Mouse (Mus musculus): Measurements from ENCODE around the gene Fgfr2. TPM values are rescaled to one million over a fixed set of nuclear protein-coding genes. Genes with fewer than 3 reads are reported as not detected.
A peak's percentile ranks its signal among the peaks of the same experiment; 100 is the strongest.

Fgfr2 gene
- polyA plus RNA-seq, 1 experiment from 2014 or later = 106 TPM

GRCm38 (mm10) chr7:130645332-130645993 is 2477.7 kb downstream of the Fgfr2 start:
- H3K4me2 ChIP-seq (ENCODE audit: low read depth, low read length) = peak overlapping the region; percentile 95
- no peaks in the 10 kb centered on the region for H3K9me3 ChIP-seq (ENCODE audit: control insufficient read depth, low read length)
- peak overlapping the region; percentile 97 for H3K27ac ChIP-seq (replicated peaks; ENCODE audit: low read depth, low read length)
- WGBS = 14% methylated on average over 13 of the region's 15 CpGs
- H3K4me1 ChIP-seq (ENCODE audit: control insufficient read depth, insufficient read depth, low read length) = peaks cover 24% of the 10 kb centered on the region
- DNase-seq (ENCODE audit: low spot score) = peak; percentile 81
- peak overlapping the region; percentile 88 for H3K9ac ChIP-seq (ENCODE audit: low read depth, low read length)
- H3K27me3 ChIP-seq (replicated peaks; ENCODE audit: control insufficient read depth, insufficient read depth, low read length) = no peaks in the 10 kb centered on the region
- no peaks in the 10 kb centered on the region for H3K36me3 ChIP-seq (ENCODE audit: control insufficient read depth, insufficient read depth, low read length)
- H3K4me3 ChIP-seq (ENCODE audit: low read depth, low read length) = peak overlapping the region; percentile 80
- peak; percentile 64 for ATAC-seq (ENCODE audit: low read depth)

GRCm38 (mm10) chr7:130640681-130641080 is 2482.5 kb downstream of the Fgfr2 start:
- H3K36me3 ChIP-seq (ENCODE audit: control insufficient read depth, insufficient read depth, low read length) = no peaks in the 10 kb centered on the region
- no peaks in the 10 kb centered on the region for H3K27me3 ChIP-seq (replicated peaks; ENCODE audit: control insufficient read depth, insufficient read depth, low read length)
- no peak overlapping the region for H3K4me2 ChIP-seq (ENCODE audit: low read depth, low read length)
- 0 out of 2 replicates have a peak overlapping the region, but pooled peaks have one; percentile 28 for H3K27ac ChIP-seq (replicated peaks; ENCODE audit: low read depth, low read length)
- no peak for ATAC-seq (ENCODE audit: low read depth)
- no peak overlapping the region for H3K9ac ChIP-seq (ENCODE audit: low read depth, low read length)
- 81% methylated on average over 9 of the region's 9 CpGs for WGBS
- DNase-seq (ENCODE audit: low spot score) = peak; percentile 50
- peaks cover 21% of the 10 kb centered on the region; the same call in 1 of the 2 replicates for H3K4me1 ChIP-seq (ENCODE audit: control insufficient read depth, insufficient read depth, low read length)
- H3K9me3 ChIP-seq (ENCODE audit: control insufficient read depth, low read length) = no peaks in the 10 kb centered on the region
- no peak overlapping the region for H3K4me3 ChIP-seq (ENCODE audit: low read depth, low read length)

GRCm38 (mm10) chr7:130637811-130638210 is 2485.3 kb downstream of the Fgfr2 start:
- WGBS = 15% methylated on average over 6 of the region's 6 CpGs
- Histone ChIP-seq H3K9ac (ENCODE audit: low read depth, low read length) (no peak overlapping the region), H3K4me2 (ENCODE audit: low read depth, low read length) (no peak overlapping the region), H3K36me3 (ENCODE audit: control insufficient read depth, insufficient read depth, low read length) (no peaks in the 10 kb centered on the region), H3K27ac (replicated peaks; ENCODE audit: low read depth, low read length) (peak overlapping the region; percentile 53; the same call in 1 of the 2 replicates), H3K9me3 (ENCODE audit: control insufficient read depth, low read length) (no peaks in the 10 kb centered on the region), H3K27me3 (replicated peaks; ENCODE audit: control insufficient read depth, insufficient read depth, low read length) (no peaks in the 10 kb centered on the region), H3K4me3 (ENCODE audit: low read depth, low read length) (no peak overlapping the region), H3K4me1 (ENCODE audit: control insufficient read depth, insufficient read depth, low read length) (peaks cover 21% of the 10 kb centered on the region; the same call in 1 of the 2 replicates)
- DNase-seq (ENCODE audit: low spot score) (peak; percentile 65), ATAC-seq (ENCODE audit: low read depth) (peak; percentile 57; the same call in 1 of the 2 replicates)

GRCm38 (mm10) chr7:130636902-130637301 is 2486.2 kb downstream of the Fgfr2 start:
- no peaks in the 10 kb centered on the region for H3K36me3 ChIP-seq (ENCODE audit: control insufficient read depth, insufficient read depth, low read length)
- no peaks in the 10 kb centered on the region for H3K9me3 ChIP-seq (ENCODE audit: control insufficient read depth, low read length)
- 76% methylated on average over 4 of the region's 4 CpGs for WGBS
- H3K4me3 ChIP-seq (ENCODE audit: low read depth, low read length) = no peak overlapping the region
- H3K4me2 ChIP-seq (ENCODE audit: low read depth, low read length) = no peak overlapping the region
- H3K27ac ChIP-seq (replicated peaks; ENCODE audit: low read depth, low read length) = no peak overlapping the region
- H3K4me1 ChIP-seq (ENCODE audit: control insufficient read depth, insufficient read depth, low read length) = peaks cover 21% of the 10 kb centered on the region; the same call in 1 of the 2 replicates
- no peaks in the 10 kb centered on the region for H3K27me3 ChIP-seq (replicated peaks; ENCODE audit: control insufficient read depth, insufficient read depth, low read length)
- ATAC-seq (ENCODE audit: low read depth) (no peak), DNase-seq (ENCODE audit: low spot score) (peak; percentile 80)
- H3K9ac ChIP-seq (ENCODE audit: low read depth, low read length) = no peak overlapping the region

GRCm38 (mm10) chr7:130636274-130636673 is 2486.9 kb downstream of the Fgfr2 start:
- ATAC-seq (ENCODE audit: low read depth) (no peak), DNase-seq (ENCODE audit: low spot score) (no peak)
- H3K9me3 ChIP-seq (ENCODE audit: control insufficient read depth, low read length) = no peaks in the 10 kb centered on the region
- no peak overlapping the region for H3K4me2 ChIP-seq (ENCODE audit: low read depth, low read length)
- no peak overlapping the region for H3K9ac ChIP-seq (ENCODE audit: low read depth, low read length)
- WGBS = 70% methylated on average over 3 of the region's 3 CpGs
- no peak overlapping the region for H3K4me3 ChIP-seq (ENCODE audit: low read depth, low read length)
- H3K27me3 ChIP-seq (replicated peaks; ENCODE audit: control insufficient read depth, insufficient read depth, low read length) = no peaks in the 10 kb centered on the region
- no peak overlapping the region for H3K27ac ChIP-seq (replicated peaks; ENCODE audit: low read depth, low read length)
- H3K36me3 ChIP-seq (ENCODE audit: control insufficient read depth, insufficient read depth, low read length) = no peaks in the 10 kb centered on the region
- peaks cover 24% of the 10 kb centered on the region; the same call in 1 of the 2 replicates for H3K4me1 ChIP-seq (ENCODE audit: control insufficient read depth, insufficient read depth, low read length)

- DNase-seq (ENCODE audit: low spot score) = no peak
- ATAC-seq (ENCODE audit: low read depth) = no peak
- WGBS = 35% methylated on average over 7 of the region's 7 CpGs
- no peak overlapping the region for H3K4me2 ChIP-seq (ENCODE audit: low read depth, low read length)
- H3K9ac ChIP-seq (ENCODE audit: low read depth, low read length) = no peak overlapping the region
- no peak overlapping the region for H3K27ac ChIP-seq (replicated peaks; ENCODE audit: low read depth, low read length)
- H3K4me1 ChIP-seq (ENCODE audit: control insufficient read depth, insufficient read depth, low read length) = peaks cover 20% of the 10 kb centered on the region; the same call in 1 of the 2 replicates
- H3K9me3 ChIP-seq (ENCODE audit: control insufficient read depth, low read length) = no peaks in the 10 kb centered on the region
- no peak overlapping the region for H3K4me3 ChIP-seq (ENCODE audit: low read depth, low read length)
- no peaks in the 10 kb centered on the region for H3K36me3 ChIP-seq (ENCODE audit: control insufficient read depth, insufficient read depth, low read length)
- H3K27me3 ChIP-seq (replicated peaks; ENCODE audit: control insufficient read depth, insufficient read depth, low read length) = no peaks in the 10 kb centered on the region
These were observed 2487.9 kb downstream of the Fgfr2 start for GRCm38 (mm10) chr7:130635212-130635611.

GRCm38 (mm10) chr7:130634259-130634871 is 2488.8 kb downstream of the Fgfr2 start:
- H3K4me2 ChIP-seq (ENCODE audit: low read depth, low read length) = no peak overlapping the region
- 97% methylated on average over 4 of the region's 4 CpGs for WGBS
- no peak overlapping the region for H3K27ac ChIP-seq (replicated peaks; ENCODE audit: low read depth, low read length)
- H3K9me3 ChIP-seq (ENCODE audit: control insufficient read depth, low read length) = no peaks in the 10 kb centered on the region
- no peak overlapping the region for H3K9ac ChIP-seq (ENCODE audit: low read depth, low read length)
- DNase-seq (ENCODE audit: low spot score) (no peak), ATAC-seq (ENCODE audit: low read depth) (no peak)
- H3K4me1 ChIP-seq (ENCODE audit: control insufficient read depth, insufficient read depth, low read length) = peaks cover 19% of the 10 kb centered on the region; the same call in 1 of the 2 replicates
- H3K36me3 ChIP-seq (ENCODE audit: control insufficient read depth, insufficient read depth, low read length) = no peaks in the 10 kb centered on the region
- H3K27me3 ChIP-seq (replicated peaks; ENCODE audit: control insufficient read depth, insufficient read depth, low read length) = no peaks in the 10 kb centered on the region
- no peak overlapping the region for H3K4me3 ChIP-seq (ENCODE audit: low read depth, low read length)

- 89% methylated on average over 5 of the region's 5 CpGs for WGBS
- Histone ChIP-seq H3K9ac (ENCODE audit: low read depth, low read length) (no peak overlapping the region), H3K4me3 (ENCODE audit: low read depth, low read length) (no peak overlapping the region), H3K27ac (replicated peaks; ENCODE audit: low read depth, low read length) (no peak overlapping the region), H3K9me3 (ENCODE audit: control insufficient read depth, low read length) (no peaks in the 10 kb centered on the region), H3K4me1 (ENCODE audit: control insufficient read depth, insufficient read depth, low read length) (peaks cover 12% of the 10 kb centered on the region; the same call in 1 of the 2 replicates), H3K4me2 (ENCODE audit: low read depth, low read length) (no peak overlapping the region), H3K27me3 (replicated peaks; ENCODE audit: control insufficient read depth, insufficient read depth, low read length) (no peaks in the 10 kb centered on the region), H3K36me3 (ENCODE audit: control insufficient read depth, insufficient read depth, low read length) (no peaks in the 10 kb centered on the region)
- DNase-seq (ENCODE audit: low spot score) = no peak
- ATAC-seq (ENCODE audit: low read depth) = no peak
These were observed 2490.8 kb downstream of the Fgfr2 start for GRCm38 (mm10) chr7:130632379-130632732.
